Mouse (Mus musculus): ENCODE results near the gene Dbil5. TPM values are rescaled to one million over a fixed set of nuclear protein-coding genes. Genes with fewer than 3 reads are reported as not detected.
A peak's percentile ranks its signal among the peaks of the same experiment; 100 is the strongest.
"Not testable (repeated sequence)": the region's sequence is repeated elsewhere in the genome, so short reads cannot be mapped to it uniquely, and the experiment has no call there.

Dbil5 gene
- total RNA-seq (2021), result not detected

DNA sequence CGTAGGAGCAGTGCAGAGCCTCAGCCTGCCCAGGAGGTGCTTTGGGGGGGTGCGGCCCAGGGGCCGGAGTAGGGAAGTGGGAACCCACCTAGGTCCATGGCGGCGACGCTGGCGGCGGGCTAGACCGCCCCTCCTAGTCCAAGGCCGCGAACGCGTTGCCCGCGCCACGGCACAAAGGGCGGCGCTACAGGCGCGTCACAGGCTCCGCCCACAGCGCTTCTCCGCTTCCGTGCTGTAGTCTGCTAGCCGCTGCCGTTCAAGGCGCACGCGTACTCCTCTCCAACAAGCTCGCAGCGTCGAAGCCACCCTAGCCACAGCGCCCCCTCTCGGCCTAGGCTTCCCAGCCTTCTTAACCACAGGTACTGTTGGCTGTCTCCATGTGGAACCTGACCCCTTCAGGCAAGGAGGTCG is at the start of gene Dbil5, which contains the start of gene Gemin4:
TSS of gene Dbil5 (plus strand) at position 219 of the 411 bp plus-strand sequence.
TSS of gene Gemin4 (minus strand) at position 275 of the 411 bp plus-strand sequence.
- DNase-seq, result peak; percentile 98
- intact Hi-C loops (cut with DNase I), result no loop called here

- intact Hi-C loops (cut with DNase I), result loop anchor here (5.0 to 10.0 kb wide), 2 partner anchors 82 to 384 kb away; no protein-coding TSS in a partner anchor
- peak; percentile 57 for DNase-seq
Observed at GRCm38 (mm10) chr11:76168976-76169375, 48.4 kb upstream of the Dbil5 start.

DNA sequence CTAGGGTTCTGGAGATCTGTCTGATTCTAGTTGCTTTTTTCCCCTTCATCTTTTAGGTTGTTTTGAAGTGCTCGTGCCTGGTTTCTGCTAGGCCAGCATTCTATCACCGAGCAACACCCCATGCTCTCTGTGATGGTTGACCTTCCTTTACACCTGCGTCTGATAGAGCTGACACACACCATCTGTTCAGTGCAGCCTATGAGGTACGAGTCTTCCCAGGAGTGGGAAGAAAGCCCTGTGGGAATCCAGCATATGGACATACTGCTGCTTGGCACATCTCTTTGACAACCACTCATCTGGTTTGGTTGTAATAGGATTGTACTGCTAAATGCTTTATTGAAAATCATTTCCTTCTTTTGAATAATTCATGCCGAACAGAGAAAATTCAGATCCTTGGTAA is 47.2 kb upstream of the Dbil5 start:
- intact Hi-C loops (cut with DNase I), result no loop called here
- DNase-seq, result no peak

GRCm38 (mm10) chr11:76178726-76179494 is 38.5 kb upstream of the Dbil5 start:
- intact Hi-C loops (cut with DNase I), result no loop called here
- DNase-seq, result peak; percentile 31

- intact Hi-C loops (cut with DNase I), result no loop called here
- DNase-seq, result peak; percentile 87
Observed at GRCm38 (mm10) chr11:76179495-76180145, 37.8 kb upstream of the Dbil5 start, which contains the start of the genes Vps53 and Fam57a. TSS of gene Vps53 (minus strand) at chr11:76179647. TSS of gene Fam57a (plus strand) at chr11:76179671.

GRCm38 (mm10) chr11:76180146-76180540 is 37.3 kb upstream of the Dbil5 start:
- DNase-seq, result no peak
- intact Hi-C loops (cut with DNase I), result no loop called here

GRCm38 (mm10) chr11:76183745-76184144 is 33.7 kb upstream of the Dbil5 start:
- intact Hi-C loops (cut with DNase I), result no loop called here
- DNase-seq, result no peak

DNA sequence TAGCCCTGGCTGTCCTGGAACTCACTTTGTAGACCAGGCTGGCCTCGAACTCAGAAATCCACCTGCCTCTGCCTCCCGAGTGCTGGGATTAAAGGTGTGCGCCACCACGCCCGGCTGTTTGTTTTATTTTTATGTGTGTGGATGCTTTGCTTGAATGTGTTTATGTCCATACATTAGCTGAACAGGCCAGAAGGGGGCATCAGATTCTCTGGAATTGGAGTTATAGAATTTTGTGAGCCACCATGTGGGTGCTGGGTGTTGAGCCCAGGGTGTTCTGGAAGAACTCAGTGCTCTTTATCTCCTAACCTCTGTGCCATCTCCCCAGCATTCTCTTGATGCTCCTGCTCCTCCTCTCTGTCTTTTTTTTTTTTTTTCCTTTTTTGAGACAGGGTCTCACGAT is 30.5 kb upstream of the Dbil5 start:
- intact Hi-C loops (cut with DNase I), result no loop called here
- no peak for DNase-seq

- no peak for DNase-seq
- intact Hi-C loops (cut with DNase I), result no loop called here
Observed at GRCm38 (mm10) chr11:76196275-76196976, 21.0 kb upstream of the Dbil5 start.

DNA sequence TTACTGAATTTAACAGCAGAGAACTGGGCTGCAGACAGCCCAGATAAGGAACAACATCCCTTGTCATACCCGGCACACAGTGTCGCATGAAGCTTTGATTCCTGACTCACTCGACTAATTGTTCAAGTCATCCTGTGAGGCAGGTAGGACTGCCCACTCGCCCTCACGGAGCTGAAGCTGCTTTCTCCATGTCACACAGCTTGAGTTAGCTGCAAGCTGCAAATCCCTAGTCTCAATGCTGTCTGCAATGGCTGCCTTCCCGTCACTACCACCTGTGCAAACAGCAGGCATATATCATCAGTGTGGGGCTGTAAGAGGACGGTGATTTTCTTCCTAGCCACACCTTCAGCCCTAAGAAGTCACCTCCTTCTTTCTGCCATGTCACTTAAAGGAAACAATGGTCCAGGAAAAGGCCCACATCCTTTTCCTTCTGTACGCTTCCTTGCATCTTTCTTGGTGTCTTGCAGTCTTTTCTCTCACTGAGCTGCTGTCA is 20.4 kb upstream of the Dbil5 start:
- no peak for DNase-seq
- intact Hi-C loops (cut with DNase I), result no loop called here

DNA sequence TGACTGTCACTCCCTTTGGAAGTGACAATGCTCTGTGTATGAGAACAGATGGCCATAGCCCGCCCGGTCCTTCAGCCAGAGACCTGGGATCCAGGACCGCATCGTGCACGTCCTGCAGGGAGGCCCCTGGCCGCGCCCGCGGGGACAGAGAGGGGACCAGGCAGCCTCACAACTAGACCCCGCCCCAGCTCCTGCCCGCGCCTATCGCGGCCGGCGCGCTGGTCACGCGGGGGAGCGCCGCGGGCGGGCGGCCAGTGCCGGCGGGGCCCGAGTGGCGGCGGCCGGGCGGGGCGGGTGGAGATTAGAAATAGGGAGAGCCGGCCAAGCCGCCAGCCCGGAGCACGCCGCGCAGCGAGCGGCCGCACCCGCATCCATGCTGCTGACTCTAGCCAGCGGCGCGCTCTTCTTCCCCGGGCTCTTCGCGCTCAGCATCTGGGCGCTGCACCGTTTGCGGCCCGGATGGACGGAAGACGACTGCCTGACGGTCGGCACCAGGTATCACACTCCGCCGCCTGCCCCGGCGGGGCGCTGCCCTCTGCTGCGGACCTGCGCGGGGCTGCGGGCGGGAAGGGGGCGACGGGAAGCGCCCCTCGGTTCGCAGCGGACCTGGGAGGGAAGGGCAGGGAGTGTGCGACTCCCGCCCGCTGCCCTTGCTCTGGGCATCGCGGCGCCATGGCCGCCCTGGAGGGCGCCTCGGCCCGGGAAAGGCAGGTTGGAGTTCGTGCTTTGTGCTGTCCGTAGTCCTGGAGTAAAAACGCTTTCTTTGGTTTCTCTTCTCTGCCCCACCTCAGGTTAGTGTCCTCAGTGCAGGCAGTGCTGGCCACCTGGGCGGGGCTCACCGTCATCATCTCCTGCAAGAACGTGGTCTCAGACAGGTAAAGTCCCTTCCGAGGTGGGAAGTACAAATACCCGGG is 15.4 kb upstream of the Dbil5 start:
- peak; percentile 88 for DNase-seq
- intact Hi-C loops (cut with DNase I), result no loop called here

GRCm38 (mm10) chr11:76206793-76207192 is 10.6 kb upstream of the Dbil5 start:
- no peak for DNase-seq
- intact Hi-C loops (cut with DNase I), result no loop called here

DNA sequence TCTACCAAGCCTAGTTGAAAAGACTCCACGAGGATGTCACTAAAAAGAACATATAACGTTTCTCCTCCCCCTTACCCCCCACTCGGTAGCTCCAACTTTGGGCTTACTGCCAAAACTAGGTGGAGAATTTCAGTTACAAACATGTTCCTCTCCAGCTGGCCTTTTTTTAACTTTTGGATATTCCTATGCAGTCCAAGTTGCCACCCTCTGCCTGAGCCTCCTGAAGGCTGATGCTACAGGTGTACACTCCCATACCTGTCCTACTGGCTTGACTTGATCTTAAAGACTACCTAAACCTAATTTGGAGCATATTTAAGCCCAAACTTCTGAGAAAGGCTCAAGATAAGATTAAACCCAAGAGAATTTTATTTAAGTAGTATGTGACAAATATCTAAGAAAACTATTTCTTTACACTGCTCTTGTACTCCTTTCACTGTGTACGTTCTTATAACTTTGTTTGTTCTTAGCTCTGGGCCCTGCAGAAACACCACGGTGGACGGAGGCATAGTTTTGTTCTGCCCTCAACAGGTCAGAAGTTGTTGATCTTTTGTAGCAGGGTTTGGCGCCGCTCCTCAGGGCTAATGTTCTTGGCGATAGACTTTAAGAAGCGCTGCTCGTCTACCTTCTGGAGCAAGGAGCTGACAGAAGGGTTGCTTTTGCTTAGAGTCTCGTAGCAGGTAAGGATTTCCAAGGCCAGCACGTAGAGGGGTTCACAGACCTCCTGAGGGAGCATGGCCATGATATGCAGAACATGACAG is 7.0 kb upstream of the Dbil5 start:
- intact Hi-C loops (cut with DNase I), result no loop called here
- no peak for DNase-seq

DNA sequence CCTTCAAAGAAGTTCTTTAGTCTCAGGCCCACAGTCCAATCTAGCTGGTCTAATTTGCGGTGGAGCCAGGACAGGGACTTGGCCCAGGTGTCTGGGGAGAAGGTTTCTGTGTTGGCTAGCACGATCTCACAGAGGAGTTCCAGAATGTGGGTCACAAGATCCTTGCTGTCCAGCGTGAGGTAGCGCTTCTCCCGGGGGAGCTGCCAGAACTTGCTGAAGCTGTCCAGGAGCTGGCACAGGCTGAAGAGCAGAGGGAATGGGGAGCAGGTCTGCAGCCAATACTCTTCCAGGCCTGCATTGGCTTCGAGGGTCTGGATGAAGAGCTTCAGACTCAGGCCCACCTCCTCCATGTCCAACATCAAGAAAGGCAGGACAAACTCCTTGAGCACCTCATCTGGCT is 5.8 kb upstream of the Dbil5 start:
- intact Hi-C loops (cut with DNase I); DNase-seq: not testable (repeated sequence)

DNA sequence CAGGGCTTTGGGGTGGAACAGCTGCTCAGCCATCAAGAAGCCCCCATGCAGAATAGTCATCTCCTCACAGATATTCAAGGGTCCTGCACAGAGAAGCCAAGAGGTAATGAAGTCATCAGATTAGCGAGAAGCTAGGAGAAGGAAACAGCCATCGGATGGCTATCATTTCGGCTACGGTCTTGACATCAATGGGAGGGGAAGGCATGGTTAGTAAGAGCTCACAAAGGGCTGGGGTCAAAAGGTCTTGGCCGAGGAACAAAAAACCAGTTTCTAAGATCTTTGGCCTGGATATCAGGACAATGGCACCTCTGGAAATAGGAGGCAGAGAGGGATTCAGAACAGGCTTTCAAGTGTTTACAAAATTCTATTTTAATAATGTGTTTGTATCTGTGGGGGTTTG is 3.6 kb upstream of the Dbil5 start:
- intact Hi-C loops (cut with DNase I), result no loop called here

GRCm38 (mm10) chr11:76215011-76215410 is 2.4 kb upstream of the Dbil5 start:
- DNase-seq, result no peak
- intact Hi-C loops (cut with DNase I), result no loop called here

More for the DNA sequence above, 3.6 kb upstream of the Dbil5 start:
- DNase-seq, result no peak

DNA sequence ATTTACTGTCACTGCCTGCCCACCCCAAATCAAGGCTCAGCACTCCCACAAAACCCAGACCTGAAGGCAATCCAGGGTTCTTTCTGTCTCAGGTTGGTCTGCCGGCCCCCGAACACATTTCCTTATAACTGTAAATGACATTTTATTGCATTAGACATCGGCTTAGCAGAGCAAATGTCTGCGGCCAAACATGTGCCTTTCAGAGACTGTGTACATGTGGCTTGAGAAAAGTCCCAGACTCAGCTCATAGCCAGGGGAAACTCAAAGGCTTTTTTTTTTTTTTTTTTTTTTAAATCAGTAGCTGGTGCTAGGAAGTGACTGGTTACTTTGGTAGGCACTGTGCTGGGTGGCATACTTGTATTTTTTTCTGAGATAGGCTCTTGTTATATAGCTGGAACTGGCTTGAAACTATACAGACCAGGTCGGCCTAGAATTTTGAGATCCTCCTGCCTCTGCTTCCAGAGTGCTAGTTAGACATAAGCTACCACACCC is 1.3 kb upstream of the Dbil5 start:
- no peak for DNase-seq
- intact Hi-C loops (cut with DNase I), result no loop called here

- DNase-seq, result peak; percentile 15
- intact Hi-C loops (cut with DNase I), result no loop called here
Observed at GRCm38 (mm10) chr11:76216681-76217389, 573 bp upstream of the Dbil5 start.

DNA sequence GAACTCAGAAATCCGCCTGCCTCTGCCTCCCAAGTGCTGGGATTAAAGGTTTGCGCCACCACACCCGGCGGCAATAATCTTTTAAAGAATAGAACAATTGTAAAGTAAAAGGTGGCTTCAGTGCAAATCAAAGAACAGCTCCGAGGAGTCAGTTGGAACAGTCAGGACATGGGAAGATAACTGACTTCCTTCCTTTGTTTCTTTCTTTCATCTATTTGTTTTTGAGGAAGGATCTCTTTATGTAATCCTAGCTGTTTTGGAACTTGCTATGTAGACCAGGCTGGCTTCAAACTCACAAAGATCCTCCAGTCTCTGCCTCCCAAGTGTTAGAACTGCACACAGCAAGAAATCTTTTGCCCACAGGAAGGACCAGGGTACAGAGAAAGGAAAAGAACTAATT is 7.2 kb downstream of the Dbil5 start:
- intact Hi-C loops (cut with DNase I), result no loop called here
- no peak for DNase-seq
